Mouse (Mus musculus): ENCODE measurements around the gene Angptl1.

Angptl1 gene

GRCm38 (mm10) chr1:156838177-156838576 is at the start of gene Angptl1:
TSS of gene Angptl1 (plus strand) at chr1:156838562.
- no peak for DNase-seq (ENCODE audit: low read depth, low spot score)

GRCm38 (mm10) chr1:156789844-156790490 is 48.4 kb upstream of the Angptl1 start:
- no peak for DNase-seq (ENCODE audit: low read depth, low spot score)

- no peak for DNase-seq (ENCODE audit: low read depth, low spot score)
Observed at GRCm38 (mm10) chr1:156796251-156796650, 42.1 kb upstream of the Angptl1 start.

- no peak for DNase-seq (ENCODE audit: low read depth, low spot score)
Observed at GRCm38 (mm10) chr1:156801276-156801675, 37.1 kb upstream of the Angptl1 start.

GRCm38 (mm10) chr1:156808332-156808731 is 30.0 kb upstream of the Angptl1 start:
- no peak for DNase-seq (ENCODE audit: low read depth, low spot score)

GRCm38 (mm10) chr1:156811928-156812327 is 26.4 kb upstream of the Angptl1 start:
- DNase-seq (ENCODE audit: low read depth, low spot score) = no peak

- DNase-seq (ENCODE audit: low read depth, low spot score) = no peak
Observed at GRCm38 (mm10) chr1:156812716-156813115, 25.6 kb upstream of the Angptl1 start.

GRCm38 (mm10) chr1:156813485-156813884 is 24.9 kb upstream of the Angptl1 start:
- no peak for DNase-seq (ENCODE audit: low read depth, low spot score)

- DNase-seq (ENCODE audit: low read depth, low spot score) = no peak
Observed at GRCm38 (mm10) chr1:156819236-156819635, 19.1 kb upstream of the Angptl1 start.

GRCm38 (mm10) chr1:156838695-156839094 is 333 bp downstream of the Angptl1 start:
- no peak for DNase-seq (ENCODE audit: low read depth, low spot score)

- no peak for DNase-seq (ENCODE audit: low read depth, low spot score)
Observed at GRCm38 (mm10) chr1:156841625-156842339, 3.4 kb downstream of the Angptl1 start.

- no peak for DNase-seq (ENCODE audit: low read depth, low spot score)
Observed at GRCm38 (mm10) chr1:156847098-156847497, 8.7 kb downstream of the Angptl1 start.

GRCm38 (mm10) chr1:156852409-156852808 is 14.0 kb downstream of the Angptl1 start:
- no peak for DNase-seq (ENCODE audit: low read depth, low spot score)

GRCm38 (mm10) chr1:156852872-156853271 is 14.5 kb downstream of the Angptl1 start:
- no peak for DNase-seq (ENCODE audit: low read depth, low spot score)

GRCm38 (mm10) chr1:156854558-156854957 is 16.2 kb downstream of the Angptl1 start:
- no peak for DNase-seq (ENCODE audit: low read depth, low spot score)

- no peak for DNase-seq (ENCODE audit: low read depth, low spot score)
Observed at GRCm38 (mm10) chr1:156856666-156857065, 18.3 kb downstream of the Angptl1 start.

- no peak for DNase-seq (ENCODE audit: low read depth, low spot score)
Observed at GRCm38 (mm10) chr1:156859156-156859555, 20.8 kb downstream of the Angptl1 start.

- DNase-seq (ENCODE audit: low read depth, low spot score) = no peak
Observed at GRCm38 (mm10) chr1:156859711-156860250, 21.4 kb downstream of the Angptl1 start.

- DNase-seq (ENCODE audit: low read depth, low spot score) = no peak
Observed at GRCm38 (mm10) chr1:156860266-156860665, 21.9 kb downstream of the Angptl1 start.

GRCm38 (mm10) chr1:156861475-156862043 is 23.2 kb downstream of the Angptl1 start:
- DNase-seq (ENCODE audit: low read depth, low spot score) = no peak

GRCm38 (mm10) chr1:156863726-156864125 is 25.4 kb downstream of the Angptl1 start:
- no peak for DNase-seq (ENCODE audit: low read depth, low spot score)

GRCm38 (mm10) chr1:156864240-156864639 is 25.9 kb downstream of the Angptl1 start:
- no peak for DNase-seq (ENCODE audit: low read depth, low spot score)

- DNase-seq (ENCODE audit: low read depth, low spot score) = no peak
Observed at GRCm38 (mm10) chr1:156870028-156870427, 31.7 kb downstream of the Angptl1 start.
